Mouse (Mus musculus): ENCODE measurements around the gene Gfral. TPM values are rescaled to one million over a fixed set of nuclear protein-coding genes. Genes with fewer than 3 reads are reported as not detected.

Gene Gfral
- polyA plus RNA-seq (2014; fragmentation: Illumina TruSeq; extraction: RNeasy Lipid Tissue Mini Kit (QIAGEN cat#74804); ENCODE audit: low read depth, low replicate concordance): not detected

GRCm38 (mm10) chr9:76213557-76213956 is at the start of gene Gfral:
Gene Gfral (minus strand): TSS chr9:76213657.

Other genes with a start within 250 kb of the Gfral start
- not detected for gene Hmgcll1, start 198.8 kb downstream of the Gfral start, polyA plus RNA-seq (2014; fragmentation: Illumina TruSeq; extraction: RNeasy Lipid Tissue Mini Kit (QIAGEN cat#74804); ENCODE audit: low read depth, low replicate concordance)
- gene Hcrtr2, start 110.2 kb upstream of the Gfral start, polyA plus RNA-seq (2014; fragmentation: Illumina TruSeq; extraction: RNeasy Lipid Tissue Mini Kit (QIAGEN cat#74804); ENCODE audit: low read depth, low replicate concordance): 0.11 TPM

Measured in liver, adult 10 weeks (tissue).